Mouse (Mus musculus) embryonic fibroblast, embryonic 13.5 days (primary cell): ENCODE results near the gene Dennd5a.

ENCODE experiments used
- CTCF ChIP-seq: IDR thresholded peaks from 2 replicates; pipeline ENCODE4 v1.5.1; 2011; ENCODE audit warnings: mild to moderate bottlenecking, control low read depth, low read length, moderate library complexity, borderline replicate concordance; ENCODE audit not compliant: insufficient read depth
- POLR2A ChIP-seq: IDR thresholded peaks from 2 replicates; pipeline ENCODE4 v1.6.1; 2011; ENCODE audit warnings: low read depth, mild to moderate bottlenecking, control low read depth, low read length, moderate library complexity

GRCm38 (mm10) chr7:109954622-109955401, 5.5 kb downstream of the Dennd5a start:
- TF ChIP-seq CTCF (no peak), POLR2A (no peak)
